Mouse (Mus musculus) liver, embryonic 14.5 days (tissue): Measurements from ENCODE around the gene Pirt.

Experiments
- CTCF ChIP-seq: IDR thresholded peaks from 2 replicates; pipeline ENCODE4 v1.5.1; 2016; ENCODE audit warnings: antibody characterized with exemption, low read depth, control low read depth
- EP300 ChIP-seq: IDR thresholded peaks from 2 replicates; pipeline ENCODE4 v1.6.1; 2016; ENCODE audit warnings: antibody characterized with exemption, low read depth

DNA sequence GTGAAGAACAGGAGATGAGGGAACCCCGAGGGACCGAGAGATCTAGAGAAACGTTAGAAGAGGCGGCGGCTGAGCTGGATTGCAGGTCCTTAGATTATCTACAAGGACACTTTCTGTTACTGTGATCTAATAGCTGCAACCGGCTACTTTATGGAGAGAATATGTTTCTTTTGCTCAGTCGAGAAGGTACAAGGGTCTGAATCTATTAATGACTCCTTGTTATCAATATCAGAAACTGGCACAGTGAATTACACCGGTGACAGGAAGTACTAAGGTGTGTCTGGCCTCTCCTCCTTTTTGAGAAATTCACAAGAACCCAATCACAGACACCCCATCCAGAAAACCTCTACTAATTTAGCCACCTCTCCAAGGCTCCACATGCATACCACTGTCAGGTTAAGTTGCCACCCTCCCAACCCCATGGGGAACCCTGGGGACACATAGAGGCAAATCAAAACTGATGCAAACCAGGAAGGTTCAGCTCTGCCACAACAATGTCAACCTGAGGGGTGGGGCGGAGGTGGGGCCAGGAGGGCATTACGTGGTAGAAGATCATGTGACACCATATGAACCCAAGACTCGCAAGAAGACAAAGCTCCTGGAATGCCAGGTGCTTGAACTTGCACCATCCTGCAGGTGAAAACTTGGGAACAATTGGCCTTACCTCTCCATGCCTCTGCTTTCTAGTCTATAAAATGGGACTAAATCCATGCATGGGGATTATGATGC, 12.5 kb downstream of the Pirt start:
- TF ChIP-seq CTCF (no peak), EP300 (no peak)
